Comparison of ENCODE assay signal across 8 mouse cellular contexts in genomic region chr5:44224916-44225600, GRCm38 (mm10). TPM values are rescaled to one million over a fixed set of nuclear protein-coding genes. Genes with fewer than 3 reads are reported as not detected.
A peak's percentile ranks its signal among the peaks of the same experiment; 100 is the strongest.
DNase-seq lines count a peak whose midpoint lies in the region; ATAC-seq and TF ChIP-seq lines count a peak whose summit lies in the region.

No protein-coding gene starts in this region.

- H3K4me2 ChIP-seq in heart, embryonic 11.5 days = peak overlapping the region; percentile 82
- H3K4me2 ChIP-seq in forebrain, embryonic 16.5 days (ENCODE audit: low read length) = peak overlapping the region; percentile 82

- peak overlapping the region; percentile 96 for H3K4me3 ChIP-seq in heart, embryonic 11.5 days (ENCODE audit: low read depth, low read length)
- no peak overlapping the region for H3K4me3 ChIP-seq in ES-Bruce4 (ENCODE audit: low read depth, low read length)
- H3K4me3 ChIP-seq in forebrain, embryonic 16.5 days (replicated peaks; ENCODE audit: low read length) = peak overlapping the region; percentile 65
- H3K4me3 ChIP-seq in midbrain, embryonic 10.5 days = peak overlapping the region; percentile 92

- peaks cover 14% of the 10 kb centered on the region for H3K4me1 ChIP-seq in heart, embryonic 11.5 days (ENCODE audit: control insufficient read depth, insufficient read depth, low read length)
- peaks cover 5% of the 10 kb centered on the region for H3K4me1 ChIP-seq in ES-Bruce4 (ENCODE audit: control insufficient read depth, insufficient read depth, low read length)
- peaks cover 21% of the 10 kb centered on the region for H3K4me1 ChIP-seq in forebrain, embryonic 16.5 days (replicated peaks; ENCODE audit: control insufficient read depth, insufficient read depth, low read length)
- peaks cover 48% of the 10 kb centered on the region for H3K4me1 ChIP-seq in midbrain, embryonic 10.5 days

- no peak for TF ChIP-seq POLR2A in ES-Bruce4 (IDR thresholded peaks at IDR 0.05; ENCODE audit: insufficient read depth, low read length)

- TF ChIP-seq EP300 in ES-Bruce4 (IDR thresholded peaks at IDR 0.05; ENCODE audit: insufficient read depth, low read depth, low read length) = no peak

- no peak overlapping the region for H3K27ac ChIP-seq in heart, embryonic 11.5 days (ENCODE audit: low read depth, low read length)
- no peak overlapping the region for H3K27ac ChIP-seq in ES-Bruce4 (ENCODE audit: insufficient read depth, low read length)
- no peak overlapping the region for H3K27ac ChIP-seq in forebrain, embryonic 16.5 days (ENCODE audit: low read length)
- H3K27ac ChIP-seq in midbrain, embryonic 10.5 days (replicated peaks) = no peak overlapping the region

- DNase-seq in heart, adult 11 months = no peak
- peak; percentile 8 for DNase-seq in midbrain, embryonic 10.5 days (ENCODE audit: low spot score)
- DNase-seq in adrenal gland, postnatal 25 days = no peak
- no peak for DNase-seq in embryo, embryonic 9.5 days (ENCODE audit: extremely low spot score)

- H3K27me3 ChIP-seq in heart, embryonic 11.5 days (ENCODE audit: control insufficient read depth, insufficient read depth, low read length) = no peaks in the 10 kb centered on the region
- H3K27me3 ChIP-seq in ES-Bruce4 (ENCODE audit: control insufficient read depth, insufficient read depth, low read length, poor library complexity, severe bottlenecking) = no peaks in the 10 kb centered on the region
- no peaks in the 10 kb centered on the region for H3K27me3 ChIP-seq in forebrain, embryonic 16.5 days (replicated peaks; ENCODE audit: control insufficient read depth, insufficient read depth, low read length)
- H3K27me3 ChIP-seq in midbrain, embryonic 10.5 days (ENCODE audit: low read depth, poor library complexity, severe bottlenecking) = no peaks in the 10 kb centered on the region

- ATAC-seq in heart, embryonic 11.5 days (replicated peaks; ENCODE audit: insufficient number of reproducible peaks, low FRiP score, low TSS enrichment) = no peak
- no peak for ATAC-seq in forebrain, embryonic 16.5 days
- ATAC-seq in CD4-positive, CD25-positive, alpha-beta regulatory T cell, adult 4 months = no peak

- no peaks in the 10 kb centered on the region for H3K36me3 ChIP-seq in heart, embryonic 11.5 days (ENCODE audit: control insufficient read depth, insufficient read depth, low read length)
- H3K36me3 ChIP-seq in ES-Bruce4 (ENCODE audit: control insufficient read depth, insufficient read depth, low read length, poor library complexity, severe bottlenecking) = no peaks in the 10 kb centered on the region
- no peaks in the 10 kb centered on the region for H3K36me3 ChIP-seq in forebrain, embryonic 16.5 days (ENCODE audit: control insufficient read depth, insufficient read depth)
- H3K36me3 ChIP-seq in midbrain, embryonic 10.5 days = peaks cover 4% of the 10 kb centered on the region; the same call in 1 of the 2 replicates

- peak overlapping the region; percentile 73 for H3K9ac ChIP-seq in heart, embryonic 11.5 days (ENCODE audit: low read depth, low read length)
- H3K9ac ChIP-seq in ES-Bruce4 (ENCODE audit: low read depth, poor library complexity, severe bottlenecking) = peak overlapping the region; percentile 99; the same call in 1 of the 2 replicates
- H3K9ac ChIP-seq in forebrain, embryonic 16.5 days (replicated peaks; ENCODE audit: low read depth, low read length) = no peak overlapping the region

- WGBS in heart, embryonic 11.5 days (ENCODE audit: insufficient replicate concordance) = 74% methylated on average over 4 of the region's 4 CpGs
- 30% methylated on average over 4 of the region's 4 CpGs for WGBS in forebrain, embryonic 16.5 days
- WGBS in midbrain, embryonic 10.5 days = 77% methylated on average over 4 of the region's 4 CpGs

- no peak for TF ChIP-seq CTCF in ES-Bruce4 (IDR thresholded peaks at IDR 0.05; ENCODE audit: low read depth, low read length)

- no peaks in the 10 kb centered on the region for H3K9me3 ChIP-seq in heart, embryonic 11.5 days (replicated peaks; ENCODE audit: control insufficient read depth, low read length)
- no peaks in the 10 kb centered on the region for H3K9me3 ChIP-seq in ES-Bruce4 (replicated peaks; ENCODE audit: control insufficient read depth, insufficient read depth, low read length, poor library complexity, severe bottlenecking)
- no peaks in the 10 kb centered on the region for H3K9me3 ChIP-seq in forebrain, embryonic 16.5 days (ENCODE audit: control insufficient read depth, low read length)
- H3K9me3 ChIP-seq in midbrain, embryonic 10.5 days (replicated peaks) = no peaks in the 10 kb centered on the region

RNA-seq across cellular contexts. Expression of gene Tapt1, which starts 1.4 kb away (rescaled TPM):
- polyA plus RNA-seq in heart, embryonic 11.5 days (2014; fragmentation: Nextera tagmentation; extraction: Ambion mirVana) = 23.8 and 26.9 TPM in 2 replicates
- 22.5 and 28.5 TPM in 2 replicates for polyA plus RNA-seq in ES-Bruce4 (2011; ENCODE audit: insufficient read depth, insufficient read length, low read depth, missing spikeins)
- polyA plus RNA-seq in forebrain, embryonic 16.5 days (2015; fragmentation: Nextera tagmentation; extraction: Ambion mirVana) = 26.4 and 27.3 TPM in 2 replicates
- polyA plus RNA-seq in midbrain, embryonic 10.5 days (2016; fragmentation: Nextera tagmentation; extraction: Ambion mirVana) = 22.9 and 25.0 TPM in 2 replicates
- 10 to 100 TPM; 12.8 to 17.0 TPM for polyA plus RNA-seq in CD4-positive, CD25-positive, alpha-beta regulatory T cell, adult 4 months (2017; shearing (Covaris generic))
- 43.9 and 56.9 TPM in 2 replicates for total RNA-seq in adrenal gland, postnatal 25 days (2021)
